Mouse (Mus musculus) testis, adult 2 months (tissue): ENCODE data around the gene Gdpd5.

Experiments
- CTCF ChIP-seq: fragments of 200-500 bp; IDR thresholded peaks from 2 replicates; pipeline ENCODE4 v1.5.1; 2012; ENCODE audit warnings: low read depth, mild to moderate bottlenecking, inconsistent platforms, low read length, moderate library complexity; ENCODE audit not compliant: control insufficient read depth, insufficient read depth, insufficient replicate concordance
- POLR2A ChIP-seq: fragments of 200-500 bp; IDR thresholded peaks from 2 replicates; pipeline ENCODE4 v1.6.1; 2012; ENCODE audit warnings: low read depth, mild to moderate bottlenecking, inconsistent platforms, low read length, moderate library complexity; ENCODE audit not compliant: control insufficient read depth

DNA sequence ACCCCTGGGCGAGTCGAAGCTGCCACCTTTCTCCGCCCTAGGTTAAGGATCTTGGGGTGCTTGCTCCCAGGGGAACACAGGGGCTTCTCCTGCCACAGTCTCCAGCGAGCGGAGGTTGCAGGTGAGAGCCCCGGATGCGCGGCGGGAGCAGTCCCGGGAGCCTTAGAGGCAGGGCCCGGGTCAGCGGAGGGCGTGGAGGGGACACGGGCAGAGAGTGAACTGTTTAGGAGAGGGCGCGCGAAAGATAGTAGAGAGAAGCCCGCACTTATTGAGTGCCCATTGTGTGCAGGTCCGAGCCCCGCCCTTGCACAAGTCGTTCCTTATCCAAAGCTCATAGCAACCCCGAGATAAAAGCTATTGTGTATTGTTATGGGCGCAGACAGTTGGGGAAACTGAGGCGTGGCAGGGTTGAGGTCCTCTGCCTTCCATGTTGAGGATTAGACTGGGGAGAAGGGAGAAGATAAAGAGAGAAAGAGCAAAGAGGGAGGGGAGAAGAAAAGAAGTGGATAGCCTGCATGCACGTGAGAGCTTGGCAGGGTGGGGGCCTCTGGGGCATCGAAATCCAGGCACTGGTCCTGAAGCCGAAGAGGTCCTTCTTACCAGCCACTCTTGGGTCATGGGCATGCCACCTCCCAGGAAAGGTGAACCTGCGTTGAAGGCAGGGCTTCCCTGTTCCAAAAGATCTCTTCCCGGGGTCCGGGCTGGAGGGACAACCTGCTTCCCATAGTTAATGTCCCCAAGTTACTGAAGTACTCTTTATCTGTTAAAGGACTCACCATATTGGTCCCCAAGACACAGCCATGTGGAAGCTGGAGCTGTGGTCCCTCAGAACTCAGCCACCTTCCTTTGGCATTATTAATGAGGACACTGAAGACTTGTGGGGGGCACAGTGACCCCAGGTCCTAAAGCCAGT, 1.1 kb downstream of the Gdpd5 start:
- TF ChIP-seq POLR2A: no peak
- TF ChIP-seq CTCF: no peak
